Mouse (Mus musculus) liver, adult 2 months (tissue): Measurements from ENCODE around the gene Sowahc.

Source experiments
- CTCF ChIP-seq: fragments of 200-500 bp; IDR thresholded peaks from 2 replicates; pipeline ENCODE4 v1.5.1; 2011; ENCODE audit warnings: low read depth, low read length, control low read depth
- POLR2A ChIP-seq: fragments of 200-500 bp; IDR thresholded peaks from 2 replicates; pipeline ENCODE4 v1.6.1; 2011; ENCODE audit warnings: low read length, control low read depth; ENCODE audit not compliant: insufficient read depth; ENCODE audit errors: extremely low read depth

GRCm38 (mm10) chr10:59223301-59223700 lies 1.5 kb downstream of the Sowahc start:
- no peak for TF ChIP-seq POLR2A
- no peak for TF ChIP-seq CTCF
